ENCODE assay signal across 8 mouse cellular contexts in the genomic region with DNA sequence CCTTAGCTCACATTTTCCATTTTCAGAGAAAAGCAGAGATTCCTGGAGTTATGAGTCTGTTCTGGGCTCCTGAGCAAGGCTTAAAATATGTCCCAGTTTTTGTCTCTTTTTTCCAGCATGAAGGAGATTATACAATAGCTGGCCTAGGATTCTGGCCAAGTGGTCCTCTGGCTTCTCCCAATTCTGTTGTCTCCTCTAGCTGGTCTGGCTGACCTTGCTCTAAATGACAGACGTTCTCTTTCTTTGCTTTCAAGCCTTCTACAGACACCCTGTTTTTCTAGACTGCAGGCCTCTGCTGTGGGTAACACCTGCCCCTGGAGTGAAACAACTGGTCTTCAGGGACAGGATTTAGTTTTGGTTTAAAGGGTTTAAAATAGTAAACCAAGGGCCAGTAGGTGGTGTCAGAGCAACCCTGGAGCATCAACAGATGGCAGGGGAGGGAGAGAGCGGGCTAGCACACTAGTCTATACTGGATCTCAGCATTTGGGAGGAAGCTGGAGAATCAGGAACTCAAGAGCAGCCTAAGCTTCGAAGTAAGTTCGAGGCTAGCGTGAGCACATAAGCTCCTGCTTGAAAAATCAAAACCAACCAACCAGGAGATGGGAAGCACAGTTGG. TPM values are rescaled to one million over a fixed set of nuclear protein-coding genes. Genes with fewer than 3 reads are reported as not detected.
DNase-seq lines count a peak whose midpoint lies in the region.

No protein-coding gene starts in this region.

- intact Hi-C loops in gastrocnemius, postnatal 14 days (cut with DNase I; ENCODE audit: low total_unique reads): loop anchor here (2.0 to 10.0 kb wide), 2 partner anchors 53 to 147 kb away; no protein-coding TSS in a partner anchor

- DNase-seq in adrenal gland, adult (ENCODE audit: inconsistent age in 2 of 2, low spot score in 1 of 2): peak; percentile 32 to 84
- DNase-seq in adrenal gland, postnatal 25 days: no peak
- DNase-seq in layer of hippocampus, adult 11-12 months (ENCODE audit: low spot score): peak; percentile 12
- no peak for DNase-seq in layer of hippocampus, postnatal 10 days (ENCODE audit: low spot score in 2 of 2)
- peak; percentile 32 for DNase-seq in NIH3T3 (ENCODE audit: low read depth)
- DNase-seq in gastrocnemius, postnatal 14 days: peak; percentile 46
- DNase-seq in embryo, embryonic 10 days (ENCODE audit: low spot score): no peak
- DNase-seq in kidney, postnatal 36 days: no peak

RNA-seq across cellular contexts. Expression of gene Clpx, which starts 12.4 kb away (rescaled TPM):
- 57.3 and 57.5 TPM in 2 replicates for total RNA-seq in adrenal gland, postnatal 25 days (2021)
- total RNA-seq in layer of hippocampus, postnatal 10 days (2021): 10 to 100 TPM; 27.8 to 31.6 TPM
- total RNA-seq in gastrocnemius, postnatal 14 days (2021): 10 to 100 TPM; 56.9 to 75.9 TPM

RNA-seq across cellular contexts. Expression of gene Cilp, which starts 16.7 kb away (rescaled TPM):
- total RNA-seq in adrenal gland, postnatal 25 days (2021): 4.0 and 4.3 TPM in 2 replicates
- total RNA-seq in layer of hippocampus, postnatal 10 days (2021): under 1 TPM in 1 of 2 experiments, not detected in 1; 0.18 TPM
- total RNA-seq in gastrocnemius, postnatal 14 days (2021): 100 to 1,000 TPM in 1 of 2 experiments, 10 to 100 TPM in 1; 63.1 to 122 TPM

Comparison
In these comparisons a context has a peak if more than half of its experiments do, and no peak if none do; other contexts are left out.
1. DNase-seq: peak in adrenal gland, adult (2 of 2), layer of hippocampus, adult 11-12 months (single experiment), NIH3T3 (single experiment) and gastrocnemius, postnatal 14 days (single experiment); none in adrenal gland, postnatal 25 days (single experiment), layer of hippocampus, postnatal 10 days (0 of 2), embryo, embryonic 10 days (single experiment) and kidney, postnatal 36 days (0 of 2).
2. RNA of gene Cilp, which starts 16.7 kb away (total RNA-seq): 63.1 to 122 TPM in gastrocnemius, postnatal 14 days; 4.0 to 4.3 TPM in adrenal gland, postnatal 25 days and 0.18 TPM in layer of hippocampus, postnatal 10 days; every median in the first group is over 10 times any median in the second.